Mouse (Mus musculus): ENCODE data around the gene Parp4.

DNA sequence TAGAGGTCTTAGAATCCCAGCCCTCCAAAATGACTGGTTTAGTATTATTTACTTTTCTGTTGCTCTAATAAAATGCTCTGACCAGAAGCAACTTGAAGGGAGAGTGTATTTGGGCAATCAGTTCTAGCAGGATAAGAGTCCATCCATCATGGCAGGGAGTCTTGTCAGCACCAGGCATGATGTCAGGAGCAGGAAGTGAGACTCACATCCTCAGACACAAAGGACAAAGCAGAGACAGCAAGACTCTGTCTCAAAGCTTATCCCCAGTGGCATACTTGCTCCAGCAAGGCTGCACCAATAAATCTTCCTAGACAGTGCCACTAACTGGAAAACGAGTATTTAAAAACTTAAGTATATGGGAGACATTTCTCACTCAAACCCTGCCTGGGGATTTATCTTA lies 110.0 kb downstream of the Parp4 start:
- TF ChIP-seq CTCF (IDR thresholded peaks at IDR 0.05; ENCODE audit: extremely low read depth, insufficient read depth, insufficient read length, insufficient replicate concordance) = no peak
- no peak for TF ChIP-seq POLR2A (IDR thresholded peaks at IDR 0.05; ENCODE audit: low read depth, low read length)

Data from spleen, adult 2 months (tissue).